Mouse (Mus musculus) cerebellum, adult 9-10 months (tissue): Measurements from ENCODE around the gene Ghrl.
"Not testable (repeated sequence)": the region's sequence is repeated elsewhere in the genome, so short reads cannot be mapped to it uniquely, and the experiment has no call there.

Experiments used
- DNase-seq: peaks from one replicate; pipeline ENCODE4 v3.0.0; 2022

Gene Ghrl

DNA sequence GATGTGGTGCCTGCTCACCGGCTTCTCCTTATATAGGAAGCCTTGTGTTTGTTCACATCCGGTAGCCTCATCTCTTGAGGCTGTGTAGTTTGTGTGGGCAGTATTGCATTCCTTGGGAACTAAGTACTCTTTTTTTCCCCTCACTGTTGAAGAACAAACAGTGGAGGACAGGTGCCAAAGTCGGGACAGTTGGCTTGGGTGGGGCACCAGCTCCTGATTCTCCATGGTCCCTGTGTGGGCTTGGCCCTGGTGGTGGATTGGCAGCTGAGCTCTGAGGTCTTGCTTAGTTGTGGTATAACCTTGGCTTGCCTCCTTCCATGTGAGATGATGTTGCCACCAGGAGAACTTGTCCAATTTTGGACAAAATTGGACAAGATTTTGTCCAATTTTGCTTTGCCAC lies at the start of gene Ghrl:
Gene Ghrl (minus strand): TSS at position 3 of the 400 bp plus-strand sequence.
- DNase-seq: no peak

- DNase-seq: no peak
Measured at GRCm38 (mm10) chr6:113768804-113769203, 49.1 kb upstream of the Ghrl start.

GRCm38 (mm10) chr6:113761644-113762043 lies 42.0 kb upstream of the Ghrl start:
- DNase-seq: peak; percentile 86

DNA sequence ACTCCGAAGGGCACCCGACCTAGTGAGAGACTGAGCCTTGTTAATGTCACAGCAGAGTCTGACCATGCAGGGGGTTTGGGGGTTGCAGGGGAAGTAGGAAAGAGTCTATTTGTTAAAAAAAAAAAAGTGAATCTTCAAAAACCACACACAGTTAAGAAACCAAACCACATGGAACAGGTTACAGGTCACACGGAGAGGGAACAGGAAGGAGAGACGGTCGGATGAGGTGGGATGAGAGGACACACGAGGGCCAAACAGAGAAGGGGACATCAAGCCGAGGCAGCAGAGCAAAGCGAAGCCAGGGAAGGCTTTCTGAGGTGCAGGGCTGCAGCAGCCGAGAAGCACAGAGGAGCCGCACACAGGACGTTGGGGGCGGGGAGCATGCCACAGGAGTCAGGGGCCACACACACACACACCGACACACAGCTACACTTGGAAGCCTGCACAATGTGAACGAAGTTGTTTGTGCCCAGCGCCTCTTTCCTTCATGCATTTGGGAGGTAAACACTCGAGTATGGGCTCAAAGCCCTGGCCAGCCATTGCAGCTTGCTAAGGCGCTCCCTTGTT lies 29.5 kb upstream of the Ghrl start:
- DNase-seq: no peak

DNA sequence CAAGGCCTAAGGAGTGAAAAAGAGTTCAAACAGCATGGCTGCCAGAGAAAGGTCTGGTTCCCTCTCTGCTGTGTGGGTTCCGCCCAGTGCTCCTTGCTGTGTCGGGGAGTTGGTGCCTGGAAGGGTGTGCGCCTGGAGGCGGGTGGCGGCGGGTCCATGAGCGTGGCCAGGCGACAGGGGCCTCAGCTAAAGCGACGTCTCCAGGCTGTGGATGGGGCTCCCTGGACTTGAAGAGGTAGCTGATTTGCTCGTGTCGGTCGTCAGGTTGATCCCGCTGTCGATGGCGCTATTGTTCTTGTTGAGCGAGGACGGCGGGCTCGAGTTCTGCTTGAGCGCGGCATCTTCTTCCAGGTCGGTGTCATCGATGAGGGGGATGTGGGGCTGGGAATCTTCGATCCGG lies 28.7 kb upstream of the Ghrl start:
- no peak for DNase-seq

DNA sequence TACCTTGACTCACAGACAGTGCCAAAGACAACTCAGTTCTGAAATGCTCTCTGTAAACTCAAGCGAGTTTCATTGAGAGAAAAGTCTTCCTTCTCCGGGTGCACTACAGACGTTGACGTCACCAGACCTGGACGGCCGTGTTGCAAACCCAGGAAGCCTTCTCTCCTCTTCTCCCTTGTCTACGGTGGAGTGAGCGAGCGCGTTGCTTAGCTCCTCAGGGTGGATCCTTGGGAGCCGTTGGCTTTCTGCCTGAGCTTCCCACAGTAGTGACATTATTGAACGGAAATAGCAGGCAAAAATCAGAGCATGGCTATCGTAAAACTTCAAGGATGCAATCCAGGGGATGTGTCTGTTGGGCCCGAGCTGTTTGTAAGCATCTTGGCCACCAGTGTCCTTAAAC lies 27.6 kb upstream of the Ghrl start:
- no peak for DNase-seq

- no peak for DNase-seq
Measured at GRCm38 (mm10) chr6:113745117-113745516, 25.4 kb upstream of the Ghrl start.

DNA sequence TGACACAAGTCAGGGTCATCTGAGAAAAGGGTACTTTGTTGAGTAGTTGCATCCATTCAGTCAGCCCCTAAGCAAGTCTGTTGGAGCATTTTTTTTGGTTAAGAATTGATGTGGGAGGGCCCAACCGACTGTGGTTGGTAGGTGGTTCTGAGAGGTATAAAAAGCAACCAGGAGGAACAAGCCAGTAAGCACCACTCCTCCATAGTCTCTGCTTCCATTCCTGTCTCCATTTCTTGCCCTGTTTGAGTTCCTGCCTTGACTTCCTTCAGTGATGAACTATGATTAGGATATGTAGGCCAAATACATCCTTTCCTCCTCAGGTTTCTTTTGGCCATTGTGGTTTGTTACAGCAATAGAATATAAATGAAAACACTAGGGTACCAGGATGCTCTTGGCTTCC lies 23.4 kb upstream of the Ghrl start:
- no peak for DNase-seq

- DNase-seq: no peak
Measured at GRCm38 (mm10) chr6:113742321-113742720, 22.6 kb upstream of the Ghrl start.

GRCm38 (mm10) chr6:113741425-113741824 lies 21.7 kb upstream of the Ghrl start:
- DNase-seq: no peak

- DNase-seq: peak; percentile 81
Measured at GRCm38 (mm10) chr6:113740236-113741217, 20.8 kb upstream of the Ghrl start, which contains the start of gene Sec13. Gene Sec13, minus strand, starts transcription at chr6:113740743.

DNA sequence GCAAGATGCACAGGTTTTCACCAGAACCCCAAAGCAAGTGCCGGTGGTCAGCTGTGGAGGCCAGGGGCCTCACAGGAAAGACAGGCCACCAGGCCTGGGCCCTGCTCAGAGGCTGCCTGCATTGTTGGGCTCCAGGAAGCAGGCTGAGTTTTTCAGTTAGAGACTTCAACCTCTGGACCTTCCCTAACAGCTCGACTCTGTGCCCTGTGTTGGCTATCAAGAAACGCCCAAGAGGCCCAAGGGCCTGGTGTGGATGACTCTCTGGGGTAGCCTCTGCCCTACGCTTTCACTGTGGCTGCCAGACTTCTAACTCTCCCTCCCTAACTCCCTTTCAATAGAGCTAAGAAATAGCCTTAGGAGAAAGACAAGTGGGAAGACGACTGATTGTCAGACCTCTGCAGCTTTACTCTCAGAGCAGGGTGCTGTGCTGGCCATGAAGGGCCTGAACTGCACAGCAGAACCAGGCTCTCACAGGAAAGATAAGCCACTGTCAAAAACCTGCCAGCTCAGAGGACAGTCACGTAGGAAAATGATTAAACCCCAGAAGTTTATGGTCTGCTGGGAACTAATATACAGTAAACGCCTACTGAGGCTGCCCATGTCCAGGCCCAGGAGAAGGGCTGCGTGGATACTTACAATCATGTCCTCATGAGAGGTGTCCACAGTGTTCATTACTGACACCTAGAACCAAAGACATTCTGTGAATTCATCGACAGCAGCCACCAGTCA lies 17.8 kb upstream of the Ghrl start:
- DNase-seq: no peak

- no peak for DNase-seq
Measured at GRCm38 (mm10) chr6:113731296-113731695, 11.6 kb upstream of the Ghrl start.

GRCm38 (mm10) chr6:113728181-113728580 lies 8.5 kb upstream of the Ghrl start:
- DNase-seq: no peak

GRCm38 (mm10) chr6:113721061-113721460 lies 1.4 kb upstream of the Ghrl start:
- DNase-seq: no peak

DNA sequence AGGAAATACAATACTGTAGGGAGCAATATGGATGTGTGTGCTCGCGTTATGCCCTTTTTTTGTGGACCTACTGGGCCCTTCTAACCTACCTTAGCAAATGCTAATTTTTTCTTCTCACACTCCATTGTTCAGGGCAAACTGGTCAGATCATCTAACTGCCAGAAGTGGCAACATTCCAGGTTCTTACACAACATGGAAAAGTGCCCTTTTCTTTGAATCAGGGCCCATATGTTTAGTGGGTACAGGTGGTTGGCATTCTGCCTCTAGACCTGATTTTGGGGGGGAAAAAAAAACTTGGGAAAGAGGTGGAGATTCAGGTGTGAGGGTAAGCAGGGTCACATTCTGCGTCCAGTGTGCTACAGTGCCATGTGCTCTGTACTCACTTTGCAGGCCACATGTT lies 2.1 kb downstream of the Ghrl start:
- peak; percentile 76 for DNase-seq

GRCm38 (mm10) chr6:113714797-113715196 lies 4.9 kb downstream of the Ghrl start:
- no peak for DNase-seq

GRCm38 (mm10) chr6:113714276-113714675 lies 5.4 kb downstream of the Ghrl start:
- DNase-seq: no peak

DNA sequence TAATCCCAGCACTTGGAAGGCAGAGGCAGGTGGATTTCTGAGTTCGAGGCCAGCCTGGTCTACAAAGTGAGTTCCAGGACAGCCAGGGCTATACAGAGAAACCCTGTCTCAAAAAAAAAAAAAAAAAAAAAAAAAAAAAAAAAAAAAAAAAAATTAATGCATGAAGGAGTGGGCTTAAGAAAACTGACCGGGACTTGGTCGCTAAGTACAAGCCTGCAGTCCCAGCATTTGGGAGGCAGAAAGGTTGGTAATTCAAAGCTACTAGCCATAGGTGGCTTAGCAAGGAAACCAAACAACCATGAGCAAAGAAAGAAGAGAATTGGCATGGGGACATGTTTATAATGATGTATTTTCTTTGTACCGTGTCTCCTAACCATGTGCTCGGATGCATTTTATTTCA lies 6.3 kb downstream of the Ghrl start:
- not testable (repeated sequence) for DNase-seq

GRCm38 (mm10) chr6:113712718-113713117 lies 7.0 kb downstream of the Ghrl start:
- no peak for DNase-seq

- peak; percentile 51 for DNase-seq
Measured at GRCm38 (mm10) chr6:113697222-113698205, 22.2 kb downstream of the Ghrl start.

DNA sequence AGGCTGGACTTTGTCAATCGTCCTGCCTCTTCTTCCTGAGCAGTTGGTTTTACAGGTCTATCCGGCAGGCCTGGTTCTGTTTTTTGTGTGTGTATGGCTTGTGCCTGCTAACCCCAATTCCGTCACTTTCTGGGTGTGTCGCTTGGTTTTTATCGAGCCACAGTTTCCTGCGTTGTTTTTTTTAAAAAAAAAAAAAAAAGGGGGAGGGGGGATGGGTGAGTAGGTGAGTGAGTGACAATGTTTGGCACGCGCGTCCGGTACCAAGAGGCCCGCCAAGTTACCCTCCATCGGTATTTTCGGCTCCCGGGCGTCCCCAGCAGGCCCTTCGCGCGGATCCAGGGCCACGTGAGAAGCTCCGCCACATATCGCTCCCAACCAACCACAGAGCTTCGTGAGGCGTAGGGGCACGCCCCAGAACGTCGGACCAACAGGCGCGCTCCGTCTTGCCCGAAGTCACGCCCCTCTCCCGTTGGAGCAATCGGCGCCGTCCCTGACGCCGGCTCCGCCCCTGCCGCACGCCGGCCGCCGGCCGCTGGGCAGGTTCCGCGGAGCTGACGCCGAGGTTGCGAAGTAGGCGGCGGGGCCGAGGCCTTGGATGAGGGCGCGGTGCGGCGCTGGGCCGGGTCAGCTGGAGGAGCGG lies 23.0 kb downstream of the Ghrl start, which contains the start of gene Tatdn2:
Gene Tatdn2 (plus strand): TSS at position 469 of the 640 bp plus-strand sequence.
- peak; percentile 97 for DNase-seq
